Mouse (Mus musculus) effector memory CD4-positive, alpha-beta T cell, adult 7 months (primary cell): ENCODE results near the gene Clec12a. TPM values are rescaled to one million over a fixed set of nuclear protein-coding genes. Genes with fewer than 3 reads are reported as not detected.

ENCODE experiments used
- polyA plus RNA-seq: library from polyadenylated mRNA; unstranded; fragments of 100-300 nt; shearing (Covaris generic); gene quantifications from one replicate; pipeline ENCODE4 v1.2.1, GENCODE M21; 2017

Clec12a gene
- 0.83 TPM for polyA plus RNA-seq

GRCm38 (mm10) chr6:129342391-129342790, at the start of gene Clec12a:
Gene Clec12a (plus strand): TSS chr6:129342691.

GRCm38 (mm10) chr6:129331610-129332009, 10.9 kb upstream of the Clec12a start, which contains the start of gene 4922502D21Rik:
Gene 4922502D21Rik (minus strand): TSS chr6:129331796.

GRCm38 (mm10) chr6:129385774-129386173, 43.3 kb downstream of the Clec12a start, which contains the start of gene Clec12b:
Gene Clec12b (minus strand): TSS chr6:129385874.

GRCm38 (mm10) chr6:129396997-129397396, 54.5 kb downstream of the Clec12a start, which contains the start of gene Clec1b:
Gene Clec1b (plus strand): TSS chr6:129397297.

GRCm38 (mm10) chr6:129408562-129408961, 66.1 kb downstream of the Clec12a start, which contains the start of gene Clec9a:
Gene Clec9a (plus strand): TSS chr6:129408862.

Other genes starting within 250 kb of the Clec12a start
- gene Clec2e, start 241.8 kb upstream of the Clec12a start, polyA plus RNA-seq: 0.18 TPM
- gene Clec2d, start 162.1 kb upstream of the Clec12a start, polyA plus RNA-seq: 10.0 TPM
- gene Cd69, start 67.3 kb upstream of the Clec12a start, polyA plus RNA-seq: 1,226 TPM
- gene 4922502D21Rik, start 10.9 kb upstream of the Clec12a start, polyA plus RNA-seq: not detected
- not detected for gene Clec12b, start 43.2 kb downstream of the Clec12a start, polyA plus RNA-seq
- 0.20 TPM for gene Clec1b, start 54.6 kb downstream of the Clec12a start, polyA plus RNA-seq
- not detected for gene Clec9a, start 66.2 kb downstream of the Clec12a start, polyA plus RNA-seq
- gene Clec1a, start 109.3 kb downstream of the Clec12a start, polyA plus RNA-seq: not detected
- not detected for gene Olr1, start 164.5 kb downstream of the Clec12a start, polyA plus RNA-seq
- gene Tmem52b, start 169.9 kb downstream of the Clec12a start, polyA plus RNA-seq: not detected
- gene Gabarapl1, start 190.5 kb downstream of the Clec12a start, polyA plus RNA-seq: 55.7 TPM
- gene Klre1, start 235.2 kb downstream of the Clec12a start, polyA plus RNA-seq: 1.4 TPM
- gene Klrd1, start 249.1 kb downstream of the Clec12a start, polyA plus RNA-seq: 53.0 TPM